Mouse (Mus musculus): ENCODE results near the gene Anapc16.

DNA sequence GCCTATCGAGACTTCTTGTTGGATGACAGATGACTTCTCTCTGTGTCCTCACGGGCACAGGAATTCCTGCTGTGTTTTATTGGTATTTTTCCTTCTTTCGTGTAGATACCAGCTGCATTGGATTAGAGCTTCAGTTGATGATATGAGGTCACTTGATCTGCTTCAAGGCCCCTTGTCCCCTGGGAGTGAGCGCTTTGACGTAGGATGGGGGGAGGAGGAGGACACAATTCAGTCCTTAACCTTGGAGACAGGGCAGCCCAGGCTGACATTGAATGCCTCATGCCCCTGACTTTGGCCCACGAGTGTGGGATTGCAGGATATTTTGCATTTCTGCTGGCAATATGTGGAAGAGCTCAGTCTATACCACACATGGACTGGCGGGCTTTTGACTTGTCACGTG lies 28.6 kb upstream of the Anapc16 start:
- TF ChIP-seq CTCF (IDR thresholded peaks at IDR 0.05) (no peak), EP300 (IDR thresholded peaks at IDR 0.05) (no peak)
